Mouse (Mus musculus) stomach, embryonic 14.5 days (tissue): ENCODE results near the gene Fam214a. TPM values are rescaled to one million over a fixed set of nuclear protein-coding genes. Genes with fewer than 3 reads are reported as not detected.

Source experiments
- ATAC-seq: fragments of 200-750 bp; cut with Nextera tagmentation; 2 replicates; pipeline ENCODE4 v1.8.0; 2017; ENCODE audit warnings: low read depth, moderate TSS enrichment; ENCODE audit not compliant: insufficient number of reproducible peaks, insufficient read depth, low FRiP score
- H3K27ac ChIP-seq: fragments of 300-500 bp; sonication (generic); 2 replicates; pipeline ENCODE4 v1.5.1; 2014; ENCODE audit warnings: mild to moderate bottlenecking, low read length, moderate library complexity, mixed read lengths
- H3K27me3 ChIP-seq: fragments of 300-500 bp; sonication (generic); 2 replicates; pipeline ENCODE4 v1.6.1; 2014; ENCODE audit warnings: low read length, control low read depth, mixed read lengths; ENCODE audit not compliant: control insufficient read depth, insufficient read depth
- H3K36me3 ChIP-seq: fragments of 300-500 bp; sonication (generic); 2 replicates; pipeline ENCODE4 v1.6.1; 2014; ENCODE audit warnings: mild to moderate bottlenecking, control low read depth, low read length, moderate library complexity, mixed read lengths; ENCODE audit not compliant: control insufficient read depth, insufficient read depth
- H3K4me1 ChIP-seq: fragments of 300-500 bp; sonication (generic); 2 replicates; pipeline ENCODE4 v1.6.1; 2014; ENCODE audit warnings: low read length, control low read depth, mixed read lengths; ENCODE audit not compliant: control insufficient read depth, insufficient read depth
- H3K4me2 ChIP-seq: fragments of 300-500 bp; sonication (generic); replicated peaks from 2 replicates; pipeline ENCODE4 v1.6.1; 2014; ENCODE audit warnings: low read depth, low read length, control low read depth
- H3K4me3 ChIP-seq: fragments of 300-500 bp; sonication (generic); 2 replicates; pipeline ENCODE4 v1.5.1; 2014; ENCODE audit warnings: low read depth, low read length, control low read depth
- H3K9ac ChIP-seq: fragments of 300-500 bp; sonication (generic); replicated peaks from 2 replicates; pipeline ENCODE4 v1.6.1; 2014; ENCODE audit warnings: low read depth, mild to moderate bottlenecking, control low read depth, low read length, moderate library complexity, mixed read lengths
- H3K9me3 ChIP-seq: fragments of 300-500 bp; sonication (generic); 2 replicates; pipeline ENCODE4 v1.6.1; 2016; ENCODE audit warnings: low read depth, low read length, control low read depth; ENCODE audit not compliant: control insufficient read depth
- WGBS: fragments of 180-500 bp; shearing (Covaris S2); extraction: QIAGEN DNeasy Blood & Tissue Kit; methylation state at CpG from one replicate; pipeline ENCODE4 v1.1.7; 2014; 5-methylcytosine and 5-hydroxymethylcytosine counted together
- polyA plus RNA-seq: library from polyadenylated mRNA; unstranded; fragments of >200 nt; fragmentation: Nextera tagmentation; extraction: Ambion mirVana; gene quantifications from 2 replicates; pipeline ENCODE4 v1.2.1, GENCODE M21; 2014

Fam214a gene
- polyA plus RNA-seq, 1 experiment from 2014 or later = 15.0 TPM

- 85% methylated on average over 12 of the region's 12 CpGs for WGBS
- Histone ChIP-seq H3K4me3 (no peak overlapping the region), H3K4me2 (no peak overlapping the region), H3K36me3 (no peaks in the 10 kb centered on the region), H3K9ac (no peak overlapping the region), H3K9me3 (no peaks in the 10 kb centered on the region), H3K27me3 (no peaks in the 10 kb centered on the region), H3K4me1 (peaks cover 14% of the 10 kb centered on the region; the same call in 1 of the 2 replicates), H3K27ac (no peak overlapping the region)
- no peak for ATAC-seq
Observed at GRCm38 (mm10) chr9:74971191-74971976, 18.7 kb downstream of the Fam214a start.

GRCm38 (mm10) chr9:74972736-74973135 lies 20.1 kb downstream of the Fam214a start:
- no peaks in the 10 kb centered on the region for H3K27me3 ChIP-seq
- no peak overlapping the region for H3K4me2 ChIP-seq
- no peak for ATAC-seq
- peaks cover 17% of the 10 kb centered on the region; the same call in 1 of the 2 replicates for H3K4me1 ChIP-seq
- H3K27ac ChIP-seq = no peak overlapping the region
- WGBS = 89% methylated on average over 5 of the region's 5 CpGs
- H3K9me3 ChIP-seq = no peaks in the 10 kb centered on the region
- H3K4me3 ChIP-seq = no peak overlapping the region
- H3K36me3 ChIP-seq = no peaks in the 10 kb centered on the region
- H3K9ac ChIP-seq = no peak overlapping the region

GRCm38 (mm10) chr9:74973154-74973553 lies 20.5 kb downstream of the Fam214a start:
- no peak for ATAC-seq
- H3K9ac ChIP-seq = no peak overlapping the region
- 89% methylated on average over 4 of the region's 4 CpGs for WGBS
- H3K4me1 ChIP-seq = peaks cover 17% of the 10 kb centered on the region; the same call in 1 of the 2 replicates
- no peaks in the 10 kb centered on the region for H3K27me3 ChIP-seq
- no peak overlapping the region for H3K27ac ChIP-seq
- H3K4me3 ChIP-seq = no peak overlapping the region
- H3K9me3 ChIP-seq = no peaks in the 10 kb centered on the region
- no peak overlapping the region for H3K4me2 ChIP-seq
- no peaks in the 10 kb centered on the region for H3K36me3 ChIP-seq

- WGBS = 6% methylated on average over 11 of the region's 11 CpGs
- H3K36me3 ChIP-seq = no peaks in the 10 kb centered on the region
- H3K27me3 ChIP-seq = no peaks in the 10 kb centered on the region
- H3K4me3 ChIP-seq = no peak overlapping the region
- H3K4me2 ChIP-seq = peak overlapping the region; percentile 29
- H3K27ac ChIP-seq = 0 out of 2 replicates have a peak overlapping the region, but pooled peaks have one; percentile 7
- H3K9me3 ChIP-seq = no peaks in the 10 kb centered on the region
- peaks cover 17% of the 10 kb centered on the region; the same call in 1 of the 2 replicates for H3K4me1 ChIP-seq
- H3K9ac ChIP-seq = no peak overlapping the region
- ATAC-seq = no peak
Observed at GRCm38 (mm10) chr9:74974758-74975157, 22.1 kb downstream of the Fam214a start.

- 16% methylated on average over 7 of the region's 7 CpGs for WGBS
- Histone ChIP-seq H3K9me3 (no peaks in the 10 kb centered on the region), H3K27me3 (no peaks in the 10 kb centered on the region), H3K4me3 (peak overlapping the region; percentile 37; the same call in 1 of the 2 replicates), H3K4me1 (peaks cover 17% of the 10 kb centered on the region; the same call in 1 of the 2 replicates), H3K27ac (peak overlapping the region; percentile 70), H3K9ac (no peak overlapping the region), H3K36me3 (no peaks in the 10 kb centered on the region), H3K4me2 (peak overlapping the region; percentile 46)
- ATAC-seq = peak; percentile 29; the same call in 1 of the 2 replicates
Observed at GRCm38 (mm10) chr9:74975416-74975815, 22.7 kb downstream of the Fam214a start.

- Histone ChIP-seq H3K4me2 (peak overlapping the region; percentile 46), H3K4me1 (peaks cover 17% of the 10 kb centered on the region; the same call in 1 of the 2 replicates), H3K9me3 (no peaks in the 10 kb centered on the region), H3K9ac (peak overlapping the region; percentile 22), H3K27me3 (no peaks in the 10 kb centered on the region), H3K27ac (peak overlapping the region; percentile 70), H3K4me3 (peak overlapping the region; percentile 37), H3K36me3 (no peaks in the 10 kb centered on the region)
- ATAC-seq = peak; percentile 97
- WGBS = under 1% methylated on average over 23 of the region's 23 CpGs
Observed at GRCm38 (mm10) chr9:74975911-74976563, 23.4 kb downstream of the Fam214a start.

GRCm38 (mm10) chr9:74977251-74977650 lies 24.6 kb downstream of the Fam214a start:
- Histone ChIP-seq H3K9me3 (no peaks in the 10 kb centered on the region), H3K4me1 (peaks cover 17% of the 10 kb centered on the region; the same call in 1 of the 2 replicates), H3K4me2 (no peak overlapping the region), H3K27me3 (no peaks in the 10 kb centered on the region), H3K4me3 (no peak overlapping the region), H3K9ac (no peak overlapping the region), H3K27ac (no peak overlapping the region), H3K36me3 (no peaks in the 10 kb centered on the region)
- ATAC-seq = no peak
- WGBS = 85% methylated on average over 2 of the region's 2 CpGs

- Histone ChIP-seq H3K4me2 (no peak overlapping the region), H3K9ac (no peak overlapping the region), H3K4me3 (no peak overlapping the region), H3K9me3 (no peaks in the 10 kb centered on the region), H3K27me3 (no peaks in the 10 kb centered on the region), H3K27ac (no peak overlapping the region), H3K36me3 (no peaks in the 10 kb centered on the region), H3K4me1 (peaks cover 17% of the 10 kb centered on the region; the same call in 1 of the 2 replicates)
- ATAC-seq = no peak
- 61% methylated on average over 7 of the region's 7 CpGs for WGBS
Observed at GRCm38 (mm10) chr9:74977962-74978361, 25.3 kb downstream of the Fam214a start.
